Comparison of ENCODE assay signal across 27 mouse cellular contexts in genomic region chr11:11108922-11109321, GRCm38 (mm10). TPM values are rescaled to one million over a fixed set of nuclear protein-coding genes. Genes with fewer than 3 reads are reported as not detected.
A peak's percentile ranks its signal among the peaks of the same experiment; 100 is the strongest.
DNase-seq lines count a peak whose midpoint lies in the region; ATAC-seq and TF ChIP-seq lines count a peak whose summit lies in the region.
"Had no signal": no experiment of that assay in that cellular context is flagged by ENCODE, and none has a peak within 500 bp of the region (broad histone marks: within the 10 kb centered on the region; RNA-seq: fewer than 3 reads in every experiment).

No protein-coding gene starts in this region.

- no peaks in the 10 kb centered on the region for H3K9me3 ChIP-seq in hindbrain, embryonic 15.5 days
- no peaks in the 10 kb centered on the region for H3K9me3 ChIP-seq in hindbrain, embryonic 11.5 days (ENCODE audit: control insufficient read depth, low read length)
- no peaks in the 10 kb centered on the region for H3K9me3 ChIP-seq in kidney, embryonic 15.5 days (replicated peaks)
- H3K9me3 ChIP-seq in midbrain, postnatal 0 days (ENCODE audit: low read length) = no peaks in the 10 kb centered on the region
- no peaks in the 10 kb centered on the region for H3K9me3 ChIP-seq in midbrain, embryonic 13.5 days
- H3K9me3 ChIP-seq: embryonic facial prominence, embryonic 10.5 days; embryonic facial prominence, embryonic 13.5 days; forebrain, embryonic 12.5 days; forebrain, embryonic 15.5 days; heart, embryonic 12.5 days; heart, embryonic 15.5 days; hindbrain, embryonic 10.5 days had no signal

- TF ChIP-seq CTCF in midbrain, postnatal 0 days (IDR thresholded peaks at IDR 0.05) = no peak

- peaks cover 8% of the 10 kb centered on the region for H3K4me1 ChIP-seq in hindbrain, embryonic 15.5 days (replicated peaks)
- no peaks in the 10 kb centered on the region for H3K4me1 ChIP-seq in hindbrain, embryonic 11.5 days (replicated peaks; ENCODE audit: control insufficient read depth, insufficient read depth, low read length)
- peaks cover 6% of the 10 kb centered on the region for H3K4me1 ChIP-seq in kidney, embryonic 15.5 days
- no peaks in the 10 kb centered on the region for H3K4me1 ChIP-seq in midbrain, postnatal 0 days (ENCODE audit: insufficient read depth, low read length)
- H3K4me1 ChIP-seq in midbrain, embryonic 13.5 days (replicated peaks) = peaks cover 5% of the 10 kb centered on the region

- H3K36me3 ChIP-seq in hindbrain, embryonic 15.5 days = no peaks in the 10 kb centered on the region
- no peaks in the 10 kb centered on the region for H3K36me3 ChIP-seq in hindbrain, embryonic 11.5 days (ENCODE audit: control insufficient read depth, insufficient read depth, low read length)
- H3K36me3 ChIP-seq in kidney, embryonic 15.5 days = no peaks in the 10 kb centered on the region
- no peaks in the 10 kb centered on the region for H3K36me3 ChIP-seq in midbrain, postnatal 0 days (ENCODE audit: insufficient read depth, low read length)
- no peaks in the 10 kb centered on the region for H3K36me3 ChIP-seq in midbrain, embryonic 13.5 days
- H3K36me3 ChIP-seq: embryonic facial prominence, embryonic 10.5 days; embryonic facial prominence, embryonic 13.5 days; forebrain, embryonic 12.5 days; forebrain, embryonic 15.5 days; heart, embryonic 12.5 days; heart, embryonic 15.5 days; hindbrain, embryonic 10.5 days had no signal

- H3K4me3 ChIP-seq in hindbrain, embryonic 15.5 days = no peak overlapping the region
- no peak overlapping the region for H3K4me3 ChIP-seq in hindbrain, embryonic 11.5 days (ENCODE audit: low read depth, low read length)
- no peak overlapping the region for H3K4me3 ChIP-seq in kidney, embryonic 15.5 days (replicated peaks)
- no peak overlapping the region for H3K4me3 ChIP-seq in midbrain, postnatal 0 days (ENCODE audit: low read depth, low read length)
- H3K4me3 ChIP-seq in midbrain, embryonic 13.5 days (replicated peaks) = no peak overlapping the region
- H3K4me3 ChIP-seq: embryonic facial prominence, embryonic 10.5 days; embryonic facial prominence, embryonic 13.5 days; erythroblast, embryonic 14.5 days; forebrain, embryonic 12.5 days; forebrain, embryonic 15.5 days; heart, embryonic 12.5 days; heart, embryonic 15.5 days; hindbrain, embryonic 10.5 days had no signal

- WGBS in hindbrain, embryonic 15.5 days = 59% methylated on average over 3 of the region's 3 CpGs
- 71% methylated on average over 3 of the region's 3 CpGs for WGBS in hindbrain, embryonic 11.5 days
- 69% methylated on average over 3 of the region's 3 CpGs for WGBS in kidney, embryonic 15.5 days
- 68% methylated on average over 3 of the region's 3 CpGs for WGBS in midbrain, postnatal 0 days
- 67% methylated on average over 3 of the region's 3 CpGs for WGBS in midbrain, embryonic 13.5 days

- no peak overlapping the region for H3K4me2 ChIP-seq in hindbrain, embryonic 15.5 days
- no peak overlapping the region for H3K4me2 ChIP-seq in hindbrain, embryonic 11.5 days (replicated peaks; ENCODE audit: low read depth, low read length)
- H3K4me2 ChIP-seq in kidney, embryonic 15.5 days = no peak overlapping the region
- no peak overlapping the region for H3K4me2 ChIP-seq in midbrain, postnatal 0 days (ENCODE audit: low read depth, low read length, poor library complexity, severe bottlenecking)
- no peak overlapping the region for H3K4me2 ChIP-seq in midbrain, embryonic 13.5 days (replicated peaks)
- H3K4me2 ChIP-seq: embryonic facial prominence, embryonic 13.5 days; forebrain, embryonic 12.5 days; forebrain, embryonic 15.5 days; heart, embryonic 12.5 days; heart, embryonic 15.5 days; hindbrain, embryonic 14.5 days had no signal

- H3K27me3 ChIP-seq in hindbrain, embryonic 15.5 days = peaks cover 6% of the 10 kb centered on the region; the same call in 1 of the 2 replicates
- H3K27me3 ChIP-seq in hindbrain, embryonic 11.5 days (ENCODE audit: control insufficient read depth, insufficient read depth, low read length) = peaks cover 14% of the 10 kb centered on the region
- H3K27me3 ChIP-seq in kidney, embryonic 15.5 days = peaks cover 15% of the 10 kb centered on the region
- H3K27me3 ChIP-seq in midbrain, postnatal 0 days (ENCODE audit: insufficient read depth, low read length) = no peaks in the 10 kb centered on the region
- H3K27me3 ChIP-seq in midbrain, embryonic 13.5 days = peaks cover 15% of the 10 kb centered on the region

- no peak overlapping the region for H3K9ac ChIP-seq in hindbrain, embryonic 15.5 days
- H3K9ac ChIP-seq in hindbrain, embryonic 11.5 days (ENCODE audit: low read depth, low read length) = no peak overlapping the region
- H3K9ac ChIP-seq in kidney, embryonic 15.5 days = no peak overlapping the region
- no peak overlapping the region for H3K9ac ChIP-seq in midbrain, postnatal 0 days (replicated peaks; ENCODE audit: low read length, poor library complexity, severe bottlenecking)
- no peak overlapping the region for H3K9ac ChIP-seq in midbrain, embryonic 13.5 days (replicated peaks)
- H3K9ac ChIP-seq: embryonic facial prominence, embryonic 13.5 days; forebrain, embryonic 12.5 days; forebrain, embryonic 15.5 days; heart, embryonic 12.5 days; heart, embryonic 15.5 days; hindbrain, embryonic 14.5 days had no signal

- no peak for DNase-seq in hindbrain, embryonic 11.5 days (ENCODE audit: low spot score)
- DNase-seq in kidney, postnatal 14 days = no peak
- peak; percentile 14 for DNase-seq in midbrain, postnatal 0 days (ENCODE audit: low spot score)
- DNase-seq: adrenal gland, adult 8-10 months; adrenal gland, postnatal 25 days; cerebellum, adult 11-12 months; cerebellum, adult 8-10 months; cerebellum, postnatal 10 days; cerebellum, postnatal 36 days; embryo, embryonic 11 days; gastrocnemius, postnatal 25 days; heart, adult 18-20 months; heart, postnatal 10 days; heart, postnatal 36 days had no signal

- ATAC-seq in hindbrain, embryonic 15.5 days (ENCODE audit: low FRiP score, low read depth) = peak; percentile 34; the same call in 1 of the 2 replicates
- ATAC-seq in hindbrain, embryonic 11.5 days (ENCODE audit: low FRiP score) = no peak
- peak; percentile 56; the same call in 1 of the 2 replicates for ATAC-seq in kidney, embryonic 15.5 days (replicated peaks; ENCODE audit: low FRiP score)
- ATAC-seq in midbrain, postnatal 0 days (ENCODE audit: low FRiP score) = no peak
- ATAC-seq in midbrain, embryonic 13.5 days = no peak
- ATAC-seq: activated CD4-positive, CD25-positive, alpha-beta regulatory T cell, adult 4 months; forebrain, embryonic 15.5 days had no signal

- H3K27ac ChIP-seq in hindbrain, embryonic 15.5 days (replicated peaks) = no peak overlapping the region
- H3K27ac ChIP-seq in hindbrain, embryonic 11.5 days (ENCODE audit: low read depth, low read length) = no peak overlapping the region
- no peak overlapping the region for H3K27ac ChIP-seq in kidney, embryonic 15.5 days
- no peak overlapping the region for H3K27ac ChIP-seq in midbrain, postnatal 0 days (ENCODE audit: low read depth, low read length)
- no peak overlapping the region for H3K27ac ChIP-seq in midbrain, embryonic 13.5 days
- H3K27ac ChIP-seq: embryonic facial prominence, embryonic 10.5 days; embryonic facial prominence, embryonic 13.5 days; forebrain, embryonic 12.5 days; forebrain, embryonic 15.5 days; heart, embryonic 15.5 days; hindbrain, embryonic 10.5 days; hindbrain, embryonic 14.5 days had no signal

RNA-seq across cellular contexts. Expression of gene Vwc2, which starts 5.1 kb away (rescaled TPM):
- polyA plus RNA-seq in hindbrain, embryonic 15.5 days (2015; fragmentation: Nextera tagmentation; extraction: Ambion mirVana) = 10.5 TPM in 2 replicates
- 1.0 TPM in 2 replicates for polyA plus RNA-seq in hindbrain, embryonic 11.5 days (2014; fragmentation: Nextera tagmentation; extraction: Ambion mirVana)
- polyA plus RNA-seq in kidney, embryonic 15.5 days (2015; fragmentation: Nextera tagmentation; extraction: Ambion mirVana) = 0.86 and 1.3 TPM in 2 replicates
- 24.5 and 24.9 TPM in 2 replicates for total RNA-seq in midbrain, postnatal 0 days (2014; rRNA removed)
- 10.6 and 10.7 TPM in 2 replicates for polyA plus RNA-seq in midbrain, postnatal 0 days (2015; fragmentation: Nextera tagmentation; extraction: Ambion mirVana)
- polyA plus RNA-seq in midbrain, embryonic 13.5 days (2015; fragmentation: Nextera tagmentation; extraction: Ambion mirVana) = 5.2 and 7.3 TPM in 2 replicates
- total RNA-seq: heart, adult 18-20 months; heart, postnatal 36 days had no signal
- polyA plus RNA-seq: erythroblast, embryonic 14.5 days had no signal

Comparison
In these comparisons a context has a peak if more than half of its experiments do, and no peak if none do; other contexts are left out.
1. ATAC-seq: peak in hindbrain, embryonic 15.5 days (single experiment) and kidney, embryonic 15.5 days (single experiment); none in hindbrain, embryonic 11.5 days (single experiment), midbrain, postnatal 0 days (single experiment) and midbrain, embryonic 13.5 days (single experiment).